Mouse (Mus musculus) G1E (cell line): ENCODE results near the gene Slc35c2. TPM values are rescaled to one million over a fixed set of nuclear protein-coding genes. Genes with fewer than 3 reads are reported as not detected.

Source experiments
- ATAC-seq: 2 replicates; pipeline ENCODE4 v1.8.0; 2016; ENCODE audit warnings: mild to moderate bottlenecking; ENCODE audit not compliant: insufficient number of reproducible peaks, poor library complexity, low FRiP score, severe bottlenecking; ENCODE audit errors: extremely low read depth
- DNase-seq: peaks from one replicate; pipeline ENCODE4 v3.0.0; 2012; ENCODE audit warnings: low spot score
- H3K27me3 ChIP-seq: 2 replicates; pipeline ENCODE4 v1.6.1; 2012; ENCODE audit warnings: mild to moderate bottlenecking, low read length, inconsistent platforms; ENCODE audit not compliant: insufficient read depth
- H3K36me3 ChIP-seq: replicated peaks from 2 replicates; pipeline ENCODE3; 2012; ENCODE audit warnings: mild to moderate bottlenecking, inconsistent platforms
- H3K4me1 ChIP-seq: 2 replicates; pipeline ENCODE4 v1.6.1; 2012; ENCODE audit warnings: low read depth, low read length, inconsistent platforms, mixed read lengths; ENCODE audit not compliant: insufficient read depth
- H3K4me3 ChIP-seq: 2 replicates; pipeline ENCODE4 v1.5.1; 2012; ENCODE audit warnings: low read depth, mild to moderate bottlenecking, inconsistent platforms, low read length, moderate library complexity, mixed read lengths
- H3K9me3 ChIP-seq: replicated peaks from 2 replicates; pipeline ENCODE4 v1.6.1; 2012; ENCODE audit warnings: inconsistent platforms
- CTCF ChIP-seq: IDR thresholded peaks from 2 replicates; pipeline ENCODE4 v1.5.1; 2012; ENCODE audit warnings: low read depth, low read length, inconsistent platforms, mixed read lengths
- GATA1 ChIP-seq: IDR thresholded peaks from 2 replicates; pipeline ENCODE4 v1.6.1; 2012; ENCODE audit warnings: borderline replicate concordance, low read length, inconsistent platforms, mixed read lengths
- GATA2 ChIP-seq: IDR thresholded peaks from 2 replicates; pipeline ENCODE4 v1.6.1; 2012; ENCODE audit warnings: low read depth, low read length, inconsistent platforms, borderline replicate concordance
- POLR2AphosphoS5 ChIP-seq: IDR thresholded peaks from 2 replicates; pipeline ENCODE4 v1.6.1; 2012; ENCODE audit warnings: low read depth, low read length, inconsistent platforms; ENCODE audit not compliant: insufficient replicate concordance
- TAL1 ChIP-seq: conservative IDR thresholded peaks from 2 replicates; pipeline ENCODE4 v1.6.1; 2012; ENCODE audit warnings: low read depth, low read length, inconsistent platforms, mixed read lengths
- polyA plus RNA-seq: library from polyadenylated mRNA; stranded (reverse); fragments of >175 nt; gene quantifications from 2 replicates; pipeline ENCODE4 v1.2.3, GENCODE M21; 2012
- total RNA-seq, 2 experiments: library from RNA; stranded (forward) in 1 of 2; stranded (reverse) in 1 of 2; fragments of 200-1000 nt in 1 of 2; fragments of >200 nt in 1 of 2; fragmentation: Nextera tagmentation in 1 of 2; gene quantifications; 2 replicates each; pipeline ENCODE4 v1.2.3; 2014 to 2017

Gene Slc35c2
- total RNA-seq (2014; fragmentation: Nextera tagmentation) = 20.5 and 41.6 TPM in 2 replicates
- 32.7 and 36.8 TPM in 2 replicates for total RNA-seq (2017)
- 62.5 and 70.3 TPM in 2 replicates for polyA plus RNA-seq

DNA sequence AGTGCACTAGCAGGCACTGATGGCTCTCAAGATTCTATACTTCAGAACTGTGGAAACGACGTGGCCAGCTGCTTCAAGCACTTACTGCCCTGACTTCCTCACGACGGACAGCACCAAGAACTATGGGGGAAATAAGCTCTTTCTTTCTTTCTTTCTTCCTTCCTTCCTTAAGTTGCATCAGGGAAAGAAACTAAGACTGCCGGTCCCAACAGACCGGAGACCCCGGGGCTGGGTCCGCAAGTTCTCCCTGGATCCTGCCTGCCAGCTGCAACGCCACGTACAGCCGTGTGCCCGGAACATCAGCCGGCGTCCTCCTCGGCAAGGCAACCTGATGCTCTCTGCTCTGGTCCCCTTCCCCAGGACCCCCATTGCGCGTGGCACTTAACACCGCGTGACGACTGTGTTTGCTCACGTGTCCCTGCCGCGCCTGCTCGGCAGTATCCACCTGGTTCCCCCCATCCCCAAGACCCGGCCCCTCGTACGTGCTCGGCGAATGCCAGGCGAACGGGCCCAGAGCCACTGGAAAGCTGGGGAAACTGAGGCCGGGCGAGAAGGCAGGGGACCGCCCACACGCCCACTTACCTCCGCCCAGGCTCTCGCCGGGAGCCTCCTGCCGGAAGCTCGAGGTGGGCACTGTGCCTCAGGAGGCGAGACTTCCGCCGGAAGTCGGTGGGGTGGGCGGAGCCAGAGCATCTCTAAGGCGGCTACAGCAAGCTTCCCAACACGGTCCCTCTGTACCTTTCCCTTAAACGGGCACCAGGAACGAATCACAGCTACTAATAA is at the start of gene Slc35c2:
Gene Slc35c2 (minus strand): TSS at position 668 of the 783 bp plus-strand sequence.
- DNase-seq (peak; percentile 97), ATAC-seq (peak; percentile 92)
- Histone ChIP-seq H3K36me3 (peaks cover 78% of the 10 kb centered on the region), H3K4me1 (peaks cover 40% of the 10 kb centered on the region), H3K4me3 (peak within 1 kb of the TSS; percentile 99), H3K27me3 (no peaks in the 10 kb centered on the region), H3K9me3 (no peaks in the 10 kb centered on the region)
- TF ChIP-seq TAL1 = no peak
- no peak for TF ChIP-seq CTCF
- TF ChIP-seq POLR2AphosphoS5 = no peak
- no peak for TF ChIP-seq GATA1
- no peak for TF ChIP-seq GATA2

DNA sequence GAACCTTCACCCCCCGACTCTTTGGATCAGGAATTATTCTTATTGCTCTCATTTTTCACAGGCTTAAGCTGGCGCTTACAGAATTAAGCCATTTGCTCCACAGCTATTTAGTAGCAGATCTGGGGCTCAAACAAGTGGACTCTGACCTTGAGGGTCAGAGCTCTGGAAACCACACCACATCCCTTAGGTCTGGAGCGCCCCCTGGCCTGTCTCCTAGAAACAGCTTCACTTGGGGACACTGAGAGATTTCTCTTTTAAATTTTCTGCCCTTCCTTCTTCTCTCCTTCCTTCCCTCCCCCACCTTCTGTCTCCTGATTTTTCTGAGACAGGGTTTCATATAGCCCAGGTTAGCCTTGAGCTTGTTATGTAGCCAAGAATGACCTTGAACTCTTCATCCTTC is 49.5 kb upstream of the Slc35c2 start:
- DNase-seq = no peak
- Histone ChIP-seq H3K9me3 (no peaks in the 10 kb centered on the region), H3K36me3 (no peaks in the 10 kb centered on the region), H3K4me3 (no peak overlapping the region), H3K27me3 (peaks cover 9% of the 10 kb centered on the region), H3K4me1 (no peaks in the 10 kb centered on the region)
- TF ChIP-seq CTCF (0 out of 2 replicates have a peak, but pooled peaks have one; percentile 3), TAL1 (no peak)
- ATAC-seq = no peak

DNA sequence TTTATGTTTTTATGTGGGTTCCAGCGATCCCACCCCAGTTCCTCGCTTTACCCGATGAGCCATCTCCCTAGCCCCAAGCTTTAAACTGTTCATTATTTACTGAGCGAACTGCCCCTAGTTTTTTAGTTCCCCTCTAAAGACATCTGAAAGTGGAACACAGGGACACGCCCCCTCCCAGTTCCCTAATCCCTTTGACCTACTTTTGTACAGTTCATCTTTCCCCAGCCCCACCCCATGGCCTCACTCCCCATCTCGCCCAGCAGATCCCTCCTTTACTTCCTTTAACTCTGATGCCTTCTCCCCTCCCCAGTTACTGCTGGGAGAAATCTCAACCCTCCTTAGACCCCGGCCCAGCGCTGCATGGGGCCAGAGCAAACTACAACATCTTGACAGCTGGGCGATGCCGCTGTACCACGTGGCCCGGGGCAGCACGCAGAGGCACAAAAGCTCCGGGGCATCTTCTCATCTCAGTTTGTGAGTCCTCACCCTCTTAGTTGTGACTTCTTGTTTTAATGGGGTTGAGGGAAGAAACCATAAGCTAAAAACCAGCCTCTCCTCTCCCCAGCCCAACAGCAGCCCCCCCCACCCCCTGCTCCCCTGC is 45.0 kb upstream of the Slc35c2 start:
- H3K9me3 ChIP-seq = no peaks in the 10 kb centered on the region
- H3K36me3 ChIP-seq = no peaks in the 10 kb centered on the region
- peaks cover 15% of the 10 kb centered on the region for H3K27me3 ChIP-seq
- no peak overlapping the region for H3K4me3 ChIP-seq
- TF ChIP-seq GATA1 (no peak), GATA2 (no peak), TAL1 (no peak), POLR2AphosphoS5 (no peak), CTCF (no peak)
- DNase-seq (no peak), ATAC-seq (no peak)
- peaks cover 2% of the 10 kb centered on the region; the same call in 1 of the 2 replicates for H3K4me1 ChIP-seq

DNA sequence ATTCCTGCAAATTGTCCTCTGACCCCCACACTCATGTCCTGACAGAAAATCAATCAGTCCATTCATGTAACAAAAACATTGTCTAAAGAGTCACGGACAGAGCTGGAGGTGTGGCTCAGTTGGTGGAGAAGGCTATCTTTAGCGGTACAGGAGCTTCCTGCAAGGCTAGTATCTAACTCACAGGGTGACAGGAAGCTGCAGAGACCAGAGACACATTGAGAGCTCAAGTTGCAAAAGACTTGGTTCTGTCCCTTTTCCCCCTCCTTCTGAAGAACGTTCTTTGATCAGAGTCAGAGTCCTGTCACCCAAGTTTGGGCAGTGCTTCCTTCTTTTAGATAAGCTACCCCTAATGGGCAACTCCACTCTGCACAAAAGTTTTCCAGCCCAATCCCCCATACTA is 42.0 kb upstream of the Slc35c2 start:
- Histone ChIP-seq H3K4me3 (no peak overlapping the region), H3K4me1 (peaks cover 23% of the 10 kb centered on the region), H3K9me3 (no peaks in the 10 kb centered on the region), H3K27me3 (peaks cover 15% of the 10 kb centered on the region), H3K36me3 (no peaks in the 10 kb centered on the region)
- no peak for ATAC-seq
- TF ChIP-seq POLR2AphosphoS5 (no peak), TAL1 (no peak), GATA2 (no peak)
- no peak for DNase-seq

DNA sequence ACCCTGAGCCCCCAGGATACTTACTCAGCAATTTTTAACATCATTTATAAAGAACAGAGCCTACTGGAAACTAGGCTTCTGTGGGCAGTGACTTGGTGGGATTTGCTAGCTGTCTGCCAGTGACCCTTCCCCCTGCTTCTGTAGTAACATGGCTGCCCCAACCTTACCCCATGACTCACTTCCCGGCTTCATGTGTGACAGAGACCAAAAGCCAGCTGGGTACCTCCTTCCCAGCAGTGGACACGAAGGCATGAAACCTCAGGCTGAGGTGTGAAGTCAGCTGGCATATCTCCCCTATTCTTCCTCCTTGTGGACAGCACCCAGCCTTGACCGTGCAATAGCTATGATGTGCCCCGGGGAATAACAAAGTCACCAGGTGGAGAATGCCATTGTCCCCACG is 41.1 kb upstream of the Slc35c2 start:
- DNase-seq = no peak

DNA sequence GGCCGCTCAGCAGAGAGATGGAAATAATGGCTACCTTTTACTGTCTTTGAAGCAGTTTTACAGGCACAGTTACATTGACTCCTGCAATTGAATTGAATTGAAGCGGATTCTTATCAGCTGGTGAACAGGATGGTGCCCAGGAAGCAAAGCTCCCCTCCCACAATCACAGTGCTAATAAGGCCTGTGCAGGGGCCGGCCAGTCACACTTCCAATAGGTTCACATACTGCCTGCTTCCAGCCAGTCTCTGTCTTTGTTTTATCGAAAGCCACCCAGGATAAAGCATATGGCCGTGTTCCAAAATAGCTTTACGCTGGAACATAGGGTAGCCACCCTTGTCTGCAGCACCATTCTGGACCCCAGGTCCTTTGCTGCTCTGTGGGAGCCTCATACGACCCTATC is 39.7 kb upstream of the Slc35c2 start:
- Histone ChIP-seq H3K9me3 (no peaks in the 10 kb centered on the region), H3K36me3 (peaks cover 23% of the 10 kb centered on the region), H3K4me1 (peaks cover 39% of the 10 kb centered on the region), H3K4me3 (peak overlapping the region; percentile 89; the same call in 1 of the 2 replicates), H3K27me3 (peaks cover 12% of the 10 kb centered on the region)
- no peak for TF ChIP-seq CTCF
- TF ChIP-seq GATA2 = no peak
- no peak for TF ChIP-seq POLR2AphosphoS5
- TF ChIP-seq TAL1 = no peak
- ATAC-seq (no peak), DNase-seq (no peak)

More for the DNA sequence above, 41.1 kb upstream of the Slc35c2 start:
- Histone ChIP-seq H3K9me3 (no peaks in the 10 kb centered on the region), H3K4me1 (peaks cover 33% of the 10 kb centered on the region), H3K36me3 (peaks cover 9% of the 10 kb centered on the region), H3K27me3 (peaks cover 12% of the 10 kb centered on the region), H3K4me3 (no peak overlapping the region)
- no peak for ATAC-seq
- no peak for TF ChIP-seq GATA2
